Mouse (Mus musculus): ENCODE measurements around the gene Rfx2. TPM values are rescaled to one million over a fixed set of nuclear protein-coding genes. Genes with fewer than 3 reads are reported as not detected.

Gene Rfx2
- polyA plus RNA-seq, 1 experiment = 13.6 TPM

DNA sequence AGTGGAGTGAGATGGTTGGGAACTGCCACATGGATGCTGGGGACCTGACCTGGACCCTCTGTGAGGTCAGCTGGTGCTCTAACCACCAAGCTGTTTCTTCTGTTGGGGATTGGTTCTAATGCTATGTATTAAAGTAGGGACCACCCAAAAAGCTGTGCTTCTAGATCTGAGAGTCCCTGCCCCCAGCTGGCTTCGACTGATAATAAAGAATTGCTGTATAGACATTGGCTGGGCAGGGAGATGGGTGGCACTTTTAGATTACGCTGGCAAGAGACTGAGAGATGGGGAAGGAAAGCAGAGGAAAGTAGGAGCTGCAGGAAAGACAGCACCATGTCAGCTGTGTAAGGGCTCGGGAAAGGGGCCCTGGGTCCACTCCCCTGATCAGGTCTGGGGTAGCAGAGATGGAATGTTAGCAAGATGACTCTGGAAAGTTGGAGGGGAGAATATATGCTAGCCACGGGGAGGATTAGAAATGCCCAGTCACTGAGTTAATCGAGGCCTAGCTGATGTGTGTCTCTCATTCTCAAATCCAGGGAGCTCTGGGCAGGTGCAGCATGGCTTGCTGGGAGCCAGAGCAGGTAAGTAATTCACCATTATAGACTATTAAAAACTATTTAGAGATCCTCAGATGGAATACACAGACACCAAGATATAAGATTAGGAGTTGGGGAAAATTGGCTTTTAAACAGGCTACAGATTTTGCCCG is 37.0 kb downstream of the Rfx2 start:
- no peaks in the 10 kb centered on the region for H3K4me1 ChIP-seq (ENCODE audit: control insufficient read depth, insufficient read depth, insufficient read length)
- no peak overlapping the region; the same call in 1 of the 2 replicates for H3K27ac ChIP-seq (ENCODE audit: insufficient read depth, low read length)
- no peak for TF ChIP-seq CTCF (IDR thresholded peaks at IDR 0.05; ENCODE audit: extremely low read depth, insufficient read depth, insufficient read length, insufficient replicate concordance)
- no peak for TF ChIP-seq POLR2A (IDR thresholded peaks at IDR 0.05; ENCODE audit: low read depth, low read length)
- no peak for DNase-seq (ENCODE audit: low read depth in 1 of 2, low spot score in 2 of 2)
- H3K27me3 ChIP-seq (ENCODE audit: control insufficient read depth, insufficient read depth, low read length) = no peaks in the 10 kb centered on the region
- H3K36me3 ChIP-seq (ENCODE audit: control insufficient read depth, insufficient read depth, low read length) = 0 out of 2 replicates have a peak, but pooled peaks cover 1% of the 10 kb centered on the region
- no peak overlapping the region for H3K4me3 ChIP-seq (ENCODE audit: extremely low read depth, insufficient read depth, insufficient read length)
- WGBS = 85% methylated on average over 6 of the region's 6 CpGs

- no peak overlapping the region for H3K4me3 ChIP-seq (ENCODE audit: extremely low read depth, insufficient read depth, insufficient read length)
- H3K36me3 ChIP-seq (ENCODE audit: control insufficient read depth, insufficient read depth, low read length) = no peaks in the 10 kb centered on the region
- DNase-seq (ENCODE audit: low read depth in 1 of 2, low spot score in 2 of 2) = no peak
- H3K27ac ChIP-seq (ENCODE audit: insufficient read depth, low read length) = no peak overlapping the region
- no peaks in the 10 kb centered on the region for H3K4me1 ChIP-seq (ENCODE audit: control insufficient read depth, insufficient read depth, insufficient read length)
- no peak for TF ChIP-seq POLR2A (IDR thresholded peaks at IDR 0.05; ENCODE audit: low read depth, low read length)
- no peak for TF ChIP-seq CTCF (IDR thresholded peaks at IDR 0.05; ENCODE audit: extremely low read depth, insufficient read depth, insufficient read length, insufficient replicate concordance)
- no peaks in the 10 kb centered on the region for H3K27me3 ChIP-seq (ENCODE audit: control insufficient read depth, insufficient read depth, low read length)
- WGBS = 95% methylated on average over 3 of the region's 3 CpGs
Observed at GRCm38 (mm10) chr17:56792588-56792987, 38.2 kb downstream of the Rfx2 start.

- H3K27ac ChIP-seq (ENCODE audit: insufficient read depth, low read length) = no peak overlapping the region
- no peaks in the 10 kb centered on the region for H3K27me3 ChIP-seq (ENCODE audit: control insufficient read depth, insufficient read depth, low read length)
- 89% methylated on average over 6 of the region's 6 CpGs for WGBS
- no peak overlapping the region for H3K4me3 ChIP-seq (ENCODE audit: extremely low read depth, insufficient read depth, insufficient read length)
- DNase-seq (ENCODE audit: low read depth in 1 of 2, low spot score in 2 of 2) = no peak
- H3K4me1 ChIP-seq (ENCODE audit: control insufficient read depth, insufficient read depth, insufficient read length) = no peaks in the 10 kb centered on the region
- H3K36me3 ChIP-seq (ENCODE audit: control insufficient read depth, insufficient read depth, low read length) = no peaks in the 10 kb centered on the region
- TF ChIP-seq POLR2A (IDR thresholded peaks at IDR 0.05; ENCODE audit: low read depth, low read length) (no peak), CTCF (IDR thresholded peaks at IDR 0.05; ENCODE audit: extremely low read depth, insufficient read depth, insufficient read length, insufficient replicate concordance) (no peak)
Observed at GRCm38 (mm10) chr17:56789286-56789685, 41.5 kb downstream of the Rfx2 start.

GRCm38 (mm10) chr17:56788886-56789285 is 41.9 kb downstream of the Rfx2 start:
- TF ChIP-seq POLR2A (IDR thresholded peaks at IDR 0.05; ENCODE audit: low read depth, low read length) (no peak), CTCF (IDR thresholded peaks at IDR 0.05; ENCODE audit: extremely low read depth, insufficient read depth, insufficient read length, insufficient replicate concordance) (no peak)
- no peak overlapping the region for H3K4me3 ChIP-seq (ENCODE audit: extremely low read depth, insufficient read depth, insufficient read length)
- DNase-seq (ENCODE audit: low read depth in 1 of 2, low spot score in 2 of 2) = no peak
- no peaks in the 10 kb centered on the region for H3K27me3 ChIP-seq (ENCODE audit: control insufficient read depth, insufficient read depth, low read length)
- WGBS = 80% methylated on average over 3 of the region's 3 CpGs
- H3K4me1 ChIP-seq (ENCODE audit: control insufficient read depth, insufficient read depth, insufficient read length) = no peaks in the 10 kb centered on the region
- no peaks in the 10 kb centered on the region for H3K36me3 ChIP-seq (ENCODE audit: control insufficient read depth, insufficient read depth, low read length)
- no peak overlapping the region for H3K27ac ChIP-seq (ENCODE audit: insufficient read depth, low read length)

- WGBS = 96% methylated on average over 13 of the region's 13 CpGs
- no peak for DNase-seq (ENCODE audit: low read depth in 1 of 2, low spot score in 2 of 2)
- Histone ChIP-seq H3K27ac (ENCODE audit: insufficient read depth, low read length) (no peak overlapping the region), H3K4me1 (ENCODE audit: control insufficient read depth, insufficient read depth, insufficient read length) (no peaks in the 10 kb centered on the region), H3K36me3 (ENCODE audit: control insufficient read depth, insufficient read depth, low read length) (no peaks in the 10 kb centered on the region), H3K27me3 (ENCODE audit: control insufficient read depth, insufficient read depth, low read length) (no peaks in the 10 kb centered on the region), H3K4me3 (ENCODE audit: extremely low read depth, insufficient read depth, insufficient read length) (no peak overlapping the region)
- TF ChIP-seq POLR2A (IDR thresholded peaks at IDR 0.05; ENCODE audit: low read depth, low read length) (no peak), CTCF (IDR thresholded peaks at IDR 0.05; ENCODE audit: extremely low read depth, insufficient read depth, insufficient read length, insufficient replicate concordance) (no peak)
Observed at GRCm38 (mm10) chr17:56780291-56780978, 50.4 kb downstream of the Rfx2 start.

DNA sequence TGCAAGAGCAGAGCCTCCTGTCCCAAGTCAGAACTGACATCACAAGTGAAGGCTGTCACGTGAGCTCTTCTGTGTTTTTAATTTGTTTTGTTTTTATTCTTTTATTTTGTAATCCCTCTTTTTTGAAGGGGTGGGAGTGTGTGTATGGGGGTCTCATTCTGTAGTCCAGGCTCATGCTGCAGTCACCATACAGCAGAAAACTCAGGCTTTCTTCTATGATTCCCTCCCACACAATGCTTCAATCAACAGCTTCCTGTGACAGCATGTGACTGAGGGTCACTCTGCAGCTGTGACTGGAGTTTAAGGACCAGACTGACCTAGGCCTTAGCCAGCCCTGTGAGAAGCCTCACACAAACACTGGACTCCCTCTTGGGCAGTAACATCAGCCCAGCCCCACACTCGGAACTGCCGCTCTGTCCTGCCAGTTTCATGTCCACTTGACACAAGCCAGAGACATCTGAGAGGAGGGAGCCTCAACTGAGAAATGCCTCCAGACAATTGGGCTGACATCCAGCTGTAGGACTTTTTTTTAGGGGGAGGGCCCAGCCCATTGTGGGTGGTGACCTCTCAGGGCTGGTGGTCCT is 51.9 kb downstream of the Rfx2 start:
- Histone ChIP-seq H3K27me3 (ENCODE audit: control insufficient read depth, insufficient read depth, low read length) (no peaks in the 10 kb centered on the region), H3K4me1 (ENCODE audit: control insufficient read depth, insufficient read depth, insufficient read length) (no peaks in the 10 kb centered on the region), H3K36me3 (ENCODE audit: control insufficient read depth, insufficient read depth, low read length) (no peaks in the 10 kb centered on the region), H3K27ac (ENCODE audit: insufficient read depth, low read length) (no peak overlapping the region), H3K4me3 (ENCODE audit: extremely low read depth, insufficient read depth, insufficient read length) (no peak overlapping the region)
- WGBS = 94% methylated on average over 3 of the region's 3 CpGs
- no peak for TF ChIP-seq POLR2A (IDR thresholded peaks at IDR 0.05; ENCODE audit: low read depth, low read length)
- TF ChIP-seq CTCF (IDR thresholded peaks at IDR 0.05; ENCODE audit: extremely low read depth, insufficient read depth, insufficient read length, insufficient replicate concordance) = no peak
- DNase-seq (ENCODE audit: low read depth in 1 of 2, low spot score in 2 of 2) = no peak
